Mouse (Mus musculus): ENCODE data around the gene Pip4p1. TPM values are rescaled to one million over a fixed set of nuclear protein-coding genes. Genes with fewer than 3 reads are reported as not detected.
"Not testable (repeated sequence)": the region's sequence is repeated elsewhere in the genome, so short reads cannot be mapped to it uniquely, and the experiment has no call there.

Gene Pip4p1
- polyA plus RNA-seq, 1 experiment from 2014 or later, result 87.1 TPM

DNA sequence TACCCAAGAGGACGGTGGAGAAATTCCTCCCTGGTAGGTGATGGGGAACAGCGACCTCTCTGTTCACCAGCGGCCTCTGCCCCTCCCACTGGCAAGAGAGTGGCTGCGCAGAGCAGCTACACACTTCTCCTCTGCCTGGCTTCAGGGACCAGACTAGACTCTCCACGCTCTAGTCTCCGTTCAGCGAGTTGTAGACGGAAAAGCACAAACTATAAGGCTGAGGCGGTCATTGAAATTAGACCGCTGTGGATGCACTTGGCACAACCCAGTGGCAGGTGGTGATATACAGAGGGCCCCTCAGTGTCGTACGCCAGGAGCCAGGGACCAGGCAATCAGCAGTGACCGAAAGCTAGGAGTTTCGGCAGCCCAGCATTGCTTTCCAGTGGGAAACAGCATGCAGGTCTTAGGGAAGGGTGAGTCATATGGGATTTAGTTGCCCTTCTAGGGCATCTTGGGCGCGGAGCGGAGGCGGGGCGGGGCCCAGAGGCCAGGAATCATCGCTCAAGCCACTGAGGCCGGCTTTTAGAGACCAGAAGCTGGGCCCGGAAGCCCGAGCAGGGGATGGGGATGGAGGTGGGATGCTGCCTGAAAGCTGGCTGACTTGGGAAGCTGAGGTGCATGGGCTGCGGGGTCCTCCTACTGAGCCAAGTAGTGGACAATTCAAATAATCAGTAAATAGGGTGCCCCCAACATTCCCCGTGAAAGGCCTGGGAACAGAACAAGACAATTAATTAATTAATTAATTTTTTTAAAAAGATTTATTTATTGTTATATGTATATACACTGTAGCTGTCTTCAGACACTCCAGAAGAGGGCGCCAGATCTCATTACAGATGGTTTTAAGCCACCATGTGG lies 26.5 kb downstream of the Pip4p1 start:
- WGBS, result 3% methylated on average over 26 of the region's 26 CpGs
- H3K9me3 ChIP-seq, result no peaks in the 10 kb centered on the region
- H3K4me2 ChIP-seq (replicated peaks), result peak overlapping the region; percentile 71
- peak overlapping the region; percentile 51 for H3K9ac ChIP-seq
- H3K27me3 ChIP-seq (replicated peaks), result no peaks in the 10 kb centered on the region
- ATAC-seq (ENCODE audit: low FRiP score, low read depth), result peak; percentile 91
- H3K36me3 ChIP-seq, result no peaks in the 10 kb centered on the region
- H3K4me1 ChIP-seq, result peaks cover 3% of the 10 kb centered on the region; the same call in 1 of the 2 replicates
- no peak overlapping the region for H3K27ac ChIP-seq
- peak overlapping the region; percentile 29 for H3K4me3 ChIP-seq

DNA sequence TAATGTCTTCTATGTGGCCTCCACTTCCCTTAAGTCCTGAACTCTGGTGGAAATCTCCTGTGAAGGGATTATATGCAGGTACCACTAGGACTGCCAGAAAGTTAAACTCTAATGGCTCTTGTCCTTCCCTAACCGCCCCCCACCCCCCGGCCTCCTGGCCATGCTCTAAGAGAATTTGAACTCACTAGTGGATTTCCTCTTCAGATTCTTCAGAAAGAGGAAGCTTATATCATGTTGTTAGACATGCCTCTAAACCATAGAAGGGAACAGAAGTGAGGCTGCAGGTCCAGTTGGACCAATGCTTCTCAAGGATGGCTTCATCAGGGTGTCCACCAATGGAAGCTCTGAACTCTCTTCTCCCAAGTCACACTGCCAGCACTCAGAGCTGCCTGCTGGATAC lies 32.7 kb downstream of the Pip4p1 start:
- not testable (repeated sequence) for H3K36me3 ChIP-seq; H3K4me1 ChIP-seq; ATAC-seq (ENCODE audit: low FRiP score, low read depth); H3K9ac ChIP-seq; H3K27ac ChIP-seq; H3K4me2 ChIP-seq (replicated peaks); H3K27me3 ChIP-seq (replicated peaks); H3K4me3 ChIP-seq; H3K9me3 ChIP-seq
- WGBS, result 92% methylated on average over 2 of the region's 2 CpGs

DNA sequence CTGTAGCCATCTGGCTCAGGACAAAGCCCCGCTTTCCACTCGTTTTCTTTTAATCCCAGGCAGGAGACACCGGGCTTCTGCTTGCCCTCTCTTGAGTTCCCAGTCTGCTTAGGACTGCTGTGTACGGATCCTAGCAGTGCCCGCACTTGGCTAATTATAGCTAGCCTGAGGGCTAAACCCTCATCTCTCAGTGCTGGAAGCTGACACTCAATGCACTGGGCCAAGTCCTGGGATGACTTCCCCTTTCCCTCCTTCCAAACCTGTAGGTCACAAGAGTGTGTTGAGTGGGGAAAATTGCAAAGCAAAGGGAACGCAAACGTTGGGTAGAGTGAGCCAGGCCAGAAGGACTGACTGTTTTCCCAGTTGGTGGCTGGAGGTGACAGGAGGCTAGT lies 33.3 kb downstream of the Pip4p1 start, which contains the start of gene Klhl33:
Klhl33 (minus strand) TSS at position 134 of the 392 bp plus-strand sequence.
- Histone ChIP-seq H3K9ac (peak within 1 kb of the TSS; percentile 65), H3K4me2 (replicated peaks) (peak within 1 kb of the TSS; percentile 83), H3K4me1 (peaks cover 10% of the 10 kb centered on the region), H3K27me3 (replicated peaks) (peaks cover 3% of the 10 kb centered on the region; the same call in 1 of the 2 replicates), H3K9me3 (no peaks in the 10 kb centered on the region), H3K4me3 (peak within 1 kb of the TSS; percentile 47), H3K27ac (no peak within 1 kb of the TSS), H3K36me3 (no peaks in the 10 kb centered on the region)
- ATAC-seq (ENCODE audit: low FRiP score, low read depth), result no peak
- WGBS, result 49% methylated on average over 7 of the region's 7 CpGs

DNA sequence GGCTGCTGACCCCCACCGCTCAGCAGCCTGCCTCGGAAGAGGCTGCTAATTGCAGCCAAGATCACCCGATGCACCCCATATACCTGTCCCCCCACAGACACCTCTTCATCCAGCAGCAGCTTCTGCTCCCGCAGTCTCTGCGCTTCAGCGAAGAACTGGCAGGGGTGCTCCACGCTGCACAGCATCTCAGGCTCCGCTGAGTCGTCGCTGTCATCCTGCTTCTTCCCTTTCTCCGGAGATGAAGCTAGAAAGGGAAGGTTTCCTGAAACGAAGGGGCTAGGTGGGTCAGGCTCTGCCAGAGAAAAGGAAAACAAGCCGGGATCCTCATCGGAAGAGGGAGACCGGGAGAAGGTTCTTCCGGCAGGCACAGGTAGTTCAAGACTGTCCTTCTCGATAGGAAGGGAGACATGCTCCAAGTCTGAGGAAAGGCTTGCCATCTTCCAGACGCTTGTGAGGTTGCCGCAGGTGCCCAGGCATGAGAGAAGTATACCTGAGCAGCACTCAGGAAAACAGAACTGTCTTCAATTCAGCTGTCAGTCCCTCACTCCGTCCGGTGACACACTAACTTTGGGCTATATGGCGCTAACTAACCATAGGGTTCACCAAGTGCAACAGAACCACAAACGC lies 33.8 kb downstream of the Pip4p1 start:
- peak overlapping the region; percentile 47 for H3K4me3 ChIP-seq
- no peaks in the 10 kb centered on the region for H3K36me3 ChIP-seq
- peak overlapping the region; percentile 83 for H3K4me2 ChIP-seq (replicated peaks)
- peaks cover 10% of the 10 kb centered on the region for H3K4me1 ChIP-seq
- WGBS, result 19% methylated on average over 23 of the region's 23 CpGs
- H3K9ac ChIP-seq, result peak overlapping the region; percentile 65
- no peaks in the 10 kb centered on the region for H3K9me3 ChIP-seq
- H3K27ac ChIP-seq, result no peak overlapping the region
- ATAC-seq (ENCODE audit: low FRiP score, low read depth), result peak; percentile 61
- peaks cover 3% of the 10 kb centered on the region; the same call in 1 of the 2 replicates for H3K27me3 ChIP-seq (replicated peaks)

DNA sequence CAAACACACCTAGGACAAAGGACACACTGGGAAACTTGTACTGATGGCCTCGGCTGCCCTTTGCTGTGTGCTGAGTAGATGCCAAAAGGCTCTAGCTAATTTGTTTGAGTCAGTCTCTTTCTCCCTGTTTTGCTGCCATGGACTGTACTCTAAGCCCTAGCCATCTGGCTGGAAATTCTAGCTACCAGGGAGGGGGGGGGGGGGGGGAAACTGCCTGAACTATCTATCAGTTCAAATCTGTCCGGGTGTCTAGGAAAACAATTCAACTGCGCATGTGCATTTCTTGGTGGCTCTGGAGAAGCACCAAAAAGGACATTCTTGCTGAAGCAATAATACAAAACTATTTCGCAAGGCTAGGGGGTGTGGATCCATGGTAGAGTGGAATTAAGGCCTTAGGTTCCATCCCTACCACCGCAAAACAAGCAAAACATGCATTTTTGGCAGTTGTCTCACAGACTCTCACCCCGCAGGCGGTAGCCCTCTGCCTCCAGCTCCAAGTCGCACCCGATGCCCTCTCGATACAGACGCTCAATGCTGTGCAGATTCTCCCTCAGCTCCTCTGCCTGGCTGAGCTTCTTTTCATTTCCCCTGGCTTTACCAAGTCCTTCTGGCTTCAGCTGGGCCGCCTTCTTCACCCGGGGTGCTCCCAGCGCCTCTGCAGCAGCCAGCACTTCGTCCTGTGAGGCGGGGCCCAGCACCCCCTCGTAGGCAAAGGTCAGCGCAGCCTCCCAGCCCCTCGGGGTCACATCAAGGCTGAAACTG lies 34.5 kb downstream of the Pip4p1 start:
- Histone ChIP-seq H3K36me3 (no peaks in the 10 kb centered on the region), H3K4me3 (peak overlapping the region; percentile 47), H3K27ac (no peak overlapping the region), H3K9ac (peak overlapping the region; percentile 65), H3K27me3 (replicated peaks) (peaks cover 3% of the 10 kb centered on the region; the same call in 1 of the 2 replicates), H3K9me3 (no peaks in the 10 kb centered on the region), H3K4me2 (replicated peaks) (peak overlapping the region; percentile 83), H3K4me1 (peaks cover 10% of the 10 kb centered on the region)
- ATAC-seq (ENCODE audit: low FRiP score, low read depth), result peak; percentile 41
- WGBS, result 16% methylated on average over 19 of the region's 19 CpGs

DNA sequence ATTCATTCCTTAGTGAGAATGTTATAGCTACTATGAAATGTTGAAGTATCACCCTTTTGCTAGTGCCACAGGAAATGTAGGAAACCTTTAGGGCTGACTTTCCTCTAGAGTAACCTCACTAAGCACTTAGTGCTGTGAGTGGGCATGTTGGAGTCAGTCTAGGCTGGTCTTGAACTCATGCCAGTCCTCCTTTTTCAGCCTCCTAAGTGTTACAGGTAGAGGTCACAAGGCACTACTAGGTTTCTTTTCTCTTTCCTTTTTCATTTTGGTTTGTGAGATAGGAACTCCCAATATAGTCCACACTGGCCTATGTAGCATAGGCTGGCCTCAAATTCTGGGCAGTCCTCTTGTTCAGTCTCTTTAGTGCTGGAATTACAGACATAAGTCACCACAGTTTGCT lies 35.2 kb downstream of the Pip4p1 start:
- ATAC-seq (ENCODE audit: low FRiP score, low read depth), result no peak
- H3K4me2 ChIP-seq (replicated peaks), result no peak overlapping the region
- H3K27me3 ChIP-seq (replicated peaks), result peaks cover 3% of the 10 kb centered on the region; the same call in 1 of the 2 replicates

DNA sequence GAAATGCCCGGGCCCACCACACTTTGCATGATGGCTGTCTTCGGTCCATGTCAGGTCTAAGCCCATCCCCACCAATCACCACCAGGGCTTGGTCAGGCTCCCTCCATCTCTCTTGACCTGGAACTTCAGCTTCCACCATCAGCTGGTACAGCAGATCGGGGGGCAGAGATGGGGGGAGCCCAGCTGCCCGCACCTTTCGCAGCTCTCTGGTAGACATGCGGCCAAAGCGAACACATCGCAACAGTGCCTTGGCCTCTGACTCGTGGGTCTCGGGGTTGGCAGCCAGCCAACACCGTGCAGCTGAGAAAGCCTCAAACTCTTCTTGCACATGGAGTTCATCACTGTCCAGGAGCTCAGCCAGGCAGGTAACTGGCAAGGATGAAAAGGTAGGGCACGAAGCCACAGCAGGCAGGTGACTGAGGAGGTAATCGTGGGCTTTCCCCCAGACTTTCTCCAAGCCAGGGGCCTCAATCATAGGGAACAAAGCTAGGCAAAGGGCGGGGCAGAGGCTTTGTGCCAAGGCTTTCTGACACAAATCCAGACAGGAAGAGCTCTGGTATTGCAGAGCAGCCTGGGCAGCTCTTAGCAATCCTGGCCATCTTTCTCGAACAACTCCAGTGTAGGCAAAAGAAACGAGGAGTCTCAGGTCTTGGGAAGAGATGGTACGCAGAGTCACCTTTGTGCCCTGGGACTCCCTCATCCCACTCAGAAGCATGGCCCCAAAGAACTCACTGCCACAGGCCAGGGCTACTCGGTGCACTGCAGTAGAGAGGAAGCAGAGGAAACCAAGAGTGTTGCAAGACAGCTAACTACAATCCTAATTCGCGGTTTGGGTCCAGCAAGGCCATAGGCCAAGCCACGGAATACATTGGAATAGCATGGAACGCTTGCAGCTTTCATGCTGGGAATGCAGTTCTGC lies 37.9 kb downstream of the Pip4p1 start:
- Histone ChIP-seq H3K27ac (no peak overlapping the region), H3K9ac (no peak overlapping the region), H3K4me1 (peaks cover 10% of the 10 kb centered on the region), H3K4me2 (replicated peaks) (no peak overlapping the region), H3K4me3 (no peak overlapping the region), H3K9me3 (no peaks in the 10 kb centered on the region), H3K27me3 (replicated peaks) (peaks cover 3% of the 10 kb centered on the region; the same call in 1 of the 2 replicates), H3K36me3 (no peaks in the 10 kb centered on the region)
- no peak for ATAC-seq (ENCODE audit: low FRiP score, low read depth)
- WGBS, result 90% methylated on average over 22 of the region's 22 CpGs

More for the DNA sequence above, 35.2 kb downstream of the Pip4p1 start:
- no peak overlapping the region for H3K27ac ChIP-seq
- no peaks in the 10 kb centered on the region for H3K36me3 ChIP-seq
- H3K9me3 ChIP-seq, result no peaks in the 10 kb centered on the region
- H3K9ac ChIP-seq, result no peak overlapping the region
- H3K4me3 ChIP-seq, result no peak overlapping the region
- peaks cover 10% of the 10 kb centered on the region for H3K4me1 ChIP-seq

DNA sequence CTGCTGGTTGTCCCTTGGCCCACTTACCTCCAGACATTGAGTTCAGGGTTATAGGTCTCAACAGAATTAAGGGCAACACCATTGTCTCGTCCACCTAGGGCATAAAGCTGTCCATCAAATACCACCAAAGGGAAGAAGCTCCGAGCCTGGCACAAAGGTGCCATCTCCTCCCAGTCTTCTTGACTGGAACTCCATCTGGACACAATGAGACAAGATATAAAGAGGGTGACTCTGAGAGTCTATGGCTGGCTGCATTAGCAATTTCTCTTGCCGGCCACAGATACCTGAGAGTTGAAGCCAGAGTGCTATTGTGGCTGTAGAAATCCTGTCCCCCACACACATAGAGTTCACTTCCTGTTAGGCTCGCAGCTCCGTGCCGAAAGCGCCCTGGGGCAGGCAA lies 38.6 kb downstream of the Pip4p1 start:
- Histone ChIP-seq H3K27ac (no peak overlapping the region), H3K36me3 (no peaks in the 10 kb centered on the region), H3K4me2 (replicated peaks) (no peak overlapping the region), H3K27me3 (replicated peaks) (peaks cover under 1% of the 10 kb centered on the region; the same call in 1 of the 2 replicates), H3K9ac (no peak overlapping the region), H3K9me3 (no peaks in the 10 kb centered on the region), H3K4me1 (peaks cover 8% of the 10 kb centered on the region), H3K4me3 (no peak overlapping the region)
- WGBS, result 88% methylated on average over 7 of the region's 7 CpGs
- no peak for ATAC-seq (ENCODE audit: low FRiP score, low read depth)

DNA sequence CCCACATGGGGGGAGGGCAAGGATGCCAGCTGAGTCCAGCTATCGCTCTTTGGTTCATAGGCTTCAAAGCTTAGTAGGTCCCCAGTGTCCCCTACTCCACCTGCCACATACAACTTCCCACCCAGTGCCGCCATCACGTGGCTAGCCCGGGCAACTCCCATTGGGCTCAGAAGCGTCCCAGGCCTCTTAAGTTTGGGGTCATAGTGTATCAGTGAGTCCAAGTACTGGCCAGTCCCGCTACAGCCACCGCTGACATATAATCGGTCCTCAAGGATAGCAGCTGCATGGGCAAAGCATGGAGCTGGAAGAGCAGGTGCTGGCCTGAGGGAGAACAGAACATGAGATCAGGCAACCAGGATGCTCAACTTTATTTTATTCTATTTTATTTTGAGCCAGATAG lies 39.0 kb downstream of the Pip4p1 start:
- no peak overlapping the region for H3K27ac ChIP-seq
- WGBS, result 93% methylated on average over 8 of the region's 8 CpGs
- ATAC-seq (ENCODE audit: low FRiP score, low read depth), result no peak
- no peak overlapping the region for H3K4me2 ChIP-seq (replicated peaks)
- H3K36me3 ChIP-seq, result no peaks in the 10 kb centered on the region
- no peaks in the 10 kb centered on the region; the same call in 1 of the 2 replicates for H3K27me3 ChIP-seq (replicated peaks)
- no peak overlapping the region for H3K9ac ChIP-seq
- no peak overlapping the region for H3K4me3 ChIP-seq
- H3K9me3 ChIP-seq, result no peaks in the 10 kb centered on the region
- peaks cover 3% of the 10 kb centered on the region for H3K4me1 ChIP-seq

DNA sequence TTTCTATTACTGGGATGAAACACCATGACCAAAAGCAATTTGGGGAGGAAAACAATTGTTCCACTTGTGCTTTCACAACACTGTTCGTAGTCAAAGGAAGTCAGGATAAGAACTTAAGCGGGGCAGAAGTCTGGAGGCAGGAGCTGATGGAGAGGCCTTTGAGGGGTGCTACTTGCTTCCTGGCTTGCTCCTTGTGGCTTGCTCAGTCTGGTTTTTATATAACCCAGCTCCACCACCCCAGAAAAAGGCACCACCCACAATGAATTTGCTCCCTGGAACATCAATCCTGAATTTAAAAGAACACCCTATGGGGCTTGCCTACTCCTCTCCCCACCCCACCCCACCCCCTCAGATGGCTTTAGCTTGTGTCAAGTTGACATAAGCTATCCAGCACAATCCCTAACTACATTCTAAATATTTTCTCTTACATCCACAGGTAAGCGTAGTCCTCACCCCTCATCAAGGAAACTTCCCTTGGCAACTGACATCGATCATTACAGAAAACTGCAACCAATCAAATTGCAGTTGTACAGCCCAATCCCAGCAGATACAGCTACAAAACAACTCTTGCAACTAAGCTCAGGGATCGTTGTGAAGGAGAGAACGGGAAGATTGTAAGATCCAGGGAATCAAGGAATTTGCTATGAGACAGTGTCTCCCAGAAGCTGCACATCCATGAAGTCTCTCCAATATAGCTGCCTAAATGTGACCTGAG lies 54.3 kb downstream of the Pip4p1 start:
- no peaks in the 10 kb centered on the region for H3K36me3 ChIP-seq
- H3K4me3 ChIP-seq, result no peak overlapping the region
- no peaks in the 10 kb centered on the region for H3K4me1 ChIP-seq
- no peak for ATAC-seq (ENCODE audit: low FRiP score, low read depth)
- no peak overlapping the region for H3K27ac ChIP-seq
- no peaks in the 10 kb centered on the region for H3K27me3 ChIP-seq (replicated peaks)
- WGBS, result 84% methylated on average over 6 of the region's 6 CpGs
- H3K4me2 ChIP-seq (replicated peaks), result no peak overlapping the region
- no peak overlapping the region for H3K9ac ChIP-seq
- no peaks in the 10 kb centered on the region for H3K9me3 ChIP-seq
